20 mouse cellular contexts compared by ENCODE assay signal in genomic region chr17:62754638-62755037, GRCm38 (mm10).
DNase-seq lines count a peak whose midpoint lies in the region; ATAC-seq and TF ChIP-seq lines count a peak whose summit lies in the region.
"Had no signal": no experiment of that assay in that cellular context is flagged by ENCODE, and none has a peak within 500 bp of the region (broad histone marks: within the 10 kb centered on the region; RNA-seq: fewer than 3 reads in every experiment).

No protein-coding gene starts in this region.

- no peak for TF ChIP-seq CTCF in left cerebral cortex, adult 2 months (IDR thresholded peaks at IDR 0.05)

- ATAC-seq in liver, embryonic 11.5 days (replicated peaks; ENCODE audit: low FRiP score) = no peak
- ATAC-seq: forebrain, embryonic 13.5 days; forebrain, embryonic 15.5 days had no signal

- H3K4me2 ChIP-seq in liver, embryonic 11.5 days = no peak overlapping the region
- H3K4me2 ChIP-seq: embryonic facial prominence, embryonic 12.5 days; forebrain, embryonic 13.5 days; forebrain, embryonic 15.5 days had no signal

- peak; percentile 28 to 54 for DNase-seq in frontal cortex, adult 2 months (ENCODE audit: extremely low spot score in 1 of 2, low spot score in 1 of 2)
- DNase-seq in frontal cortex, postnatal 14 days (ENCODE audit: low spot score in 2 of 2) = no peak
- DNase-seq in left cerebral cortex, adult 2 months (ENCODE audit: extremely low spot score in 1 of 2, low spot score in 2 of 2) = no peak
- DNase-seq in left cerebral cortex, postnatal 10 days (ENCODE audit: extremely low spot score in 1 of 2, low spot score in 2 of 2) = no peak
- DNase-seq in brain, adult 2 months (ENCODE audit: low read depth, low spot score) = peak; percentile 55
- peak; percentile 23 to 54 for DNase-seq in frontal cortex, postnatal 36 days (ENCODE audit: low spot score in 2 of 2)
- no peak for DNase-seq in ovary, adult 18-20 months (ENCODE audit: low spot score)
- DNase-seq in liver, embryonic 11.5 days (ENCODE audit: low spot score) = no peak
- DNase-seq: adrenal gland, adult 2 months; adrenal gland, postnatal 10 days; adrenal gland, postnatal 25 days; cerebellum, adult 11-12 months; cerebellum, adult 2 months; cerebellum, adult 9-10 months; cerebellum, postnatal 10 days; cerebellum, postnatal 25 days had no signal

- no peak overlapping the region for H3K4me3 ChIP-seq in left cerebral cortex, adult 2 months
- no peak overlapping the region for H3K4me3 ChIP-seq in liver, embryonic 11.5 days (ENCODE audit: low read depth, low read length)
- H3K4me3 ChIP-seq: embryonic facial prominence, embryonic 10.5 days; embryonic facial prominence, embryonic 12.5 days; forebrain, embryonic 13.5 days; forebrain, embryonic 15.5 days had no signal

- peaks cover 2% of the 10 kb centered on the region; the same call in 1 of the 2 replicates for H3K4me1 ChIP-seq in liver, embryonic 11.5 days (replicated peaks; ENCODE audit: control insufficient read depth, insufficient read depth, low read length)
- H3K4me1 ChIP-seq: forebrain, embryonic 15.5 days had no signal

- intact Hi-C loops in left cerebral cortex, adult 2 months (cut with DNase I) = loop anchor here (2.0 kb wide), 2 partner anchors 30 to 98 kb away; no protein-coding TSS in a partner anchor
- intact Hi-C loops in left cerebral cortex, postnatal 10 days (cut with DNase I) = no loop called here

- H3K27me3 ChIP-seq in liver, embryonic 11.5 days (replicated peaks; ENCODE audit: control insufficient read depth, insufficient read depth, low read length) = no peaks in the 10 kb centered on the region
- H3K27me3 ChIP-seq: embryonic facial prominence, embryonic 12.5 days; forebrain, embryonic 13.5 days; forebrain, embryonic 15.5 days had no signal

- H3K36me3 ChIP-seq in liver, embryonic 11.5 days (ENCODE audit: control insufficient read depth, insufficient read depth, low read length) = no peaks in the 10 kb centered on the region
- H3K36me3 ChIP-seq: forebrain, embryonic 15.5 days had no signal

- WGBS in liver, embryonic 11.5 days = 82% methylated on average over 4 of the region's 4 CpGs

- no peak overlapping the region for H3K9ac ChIP-seq in liver, embryonic 11.5 days (ENCODE audit: low read depth, low read length)
- H3K9ac ChIP-seq: embryonic facial prominence, embryonic 12.5 days; forebrain, embryonic 13.5 days; forebrain, embryonic 15.5 days had no signal

- peak overlapping the region; percentile 76 for H3K27ac ChIP-seq in left cerebral cortex, adult 2 months
- no peak overlapping the region for H3K27ac ChIP-seq in liver, embryonic 11.5 days (ENCODE audit: low read depth, low read length)
- H3K27ac ChIP-seq: embryonic facial prominence, embryonic 10.5 days; embryonic facial prominence, embryonic 12.5 days; forebrain, embryonic 13.5 days; forebrain, embryonic 15.5 days had no signal

- H3K9me3 ChIP-seq in liver, embryonic 11.5 days (ENCODE audit: control insufficient read depth, low read length) = no peaks in the 10 kb centered on the region
- H3K9me3 ChIP-seq: embryonic facial prominence, embryonic 10.5 days; embryonic facial prominence, embryonic 12.5 days; forebrain, embryonic 13.5 days; forebrain, embryonic 15.5 days had no signal

Comparison
In these comparisons a context has a peak if more than half of its experiments do, and no peak if none do; other contexts are left out.
1. DNase-seq: peak in frontal cortex, adult 2 months (2 of 2), brain, adult 2 months (single experiment) and frontal cortex, postnatal 36 days (2 of 2); none in frontal cortex, postnatal 14 days (0 of 2), left cerebral cortex, adult 2 months (0 of 2), left cerebral cortex, postnatal 10 days (0 of 2), ovary, adult 18-20 months (single experiment) and liver, embryonic 11.5 days (single experiment).